Mouse (Mus musculus) heart, postnatal 14 days (tissue): Measurements from ENCODE around the gene Fgf15. TPM values are rescaled to one million over a fixed set of nuclear protein-coding genes. Genes with fewer than 3 reads are reported as not detected.

Experiments used
- DNase-seq, 2 experiments: peaks; one replicate each; pipeline ENCODE4 v3.0.0; 2021 to 2022
- intact Hi-C: fragments of 180-260 bp; cut with DNase I; formaldehyde crosslinking; loops from one replicate; pipeline ENCODE4 v1.15.1; 2025
- long read RNA-seq, 2 experiments: library from polyadenylated mRNA; stranded (forward); transcript quantifications; one replicate each; pipeline ENCODE4 v2.0.0; 2021
- total RNA-seq, 2 experiments: library from RNA; stranded (reverse); gene quantifications; 2 replicates each; pipeline ENCODE4 v1.2.3; 2021

Gene Fgf15
- total RNA-seq, result not detected
- long read RNA-seq, experiment 1, result 0 reads
- long read RNA-seq, experiment 2, result 0 reads

DNA sequence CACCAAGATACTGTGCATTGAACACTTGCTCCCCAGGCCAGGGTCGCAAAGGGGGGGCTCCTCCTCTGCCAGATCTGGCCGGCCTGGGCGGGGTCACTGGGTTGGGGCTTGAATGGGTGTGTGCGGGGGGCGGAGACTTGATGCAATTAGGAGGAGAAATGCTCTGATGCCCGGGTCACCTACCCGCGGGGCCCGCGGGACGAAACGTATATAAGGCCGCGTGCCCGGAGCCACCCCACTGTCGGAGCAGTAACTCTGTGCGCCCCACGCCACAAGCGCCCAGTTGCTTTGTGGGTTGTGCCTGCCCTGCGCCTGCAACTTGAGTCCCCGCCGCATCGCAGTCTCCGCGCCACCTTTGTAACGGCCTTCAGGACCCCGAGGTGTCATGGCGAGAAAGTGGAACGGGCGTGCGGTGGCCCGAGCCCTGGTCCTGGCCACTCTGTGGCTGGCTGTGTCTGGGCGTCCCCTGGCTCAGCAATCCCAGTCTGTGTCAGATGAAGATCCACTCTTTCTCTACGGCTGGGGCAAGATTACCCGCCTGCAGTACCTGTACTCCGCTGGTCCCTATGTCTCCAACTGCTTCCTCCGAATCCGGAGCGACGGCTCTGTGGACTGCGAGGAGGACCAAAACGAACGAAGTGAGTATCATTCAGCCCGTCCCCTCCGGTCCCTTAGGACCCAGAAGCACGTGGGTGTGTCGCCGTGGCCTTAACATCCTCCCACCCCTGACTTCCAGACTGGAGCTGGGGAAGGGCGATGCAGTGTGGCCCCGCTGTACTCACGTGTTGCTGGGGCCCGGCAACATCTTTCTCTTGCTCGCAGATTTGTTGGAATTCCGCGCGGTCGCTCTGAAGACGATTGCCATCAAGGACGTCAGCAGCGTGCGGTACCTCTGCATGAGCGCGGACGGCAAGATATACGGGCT is at the start of gene Fgf15:
Gene Fgf15, plus strand, starts transcription at position 238 of the 925 bp plus-strand sequence.
- intact Hi-C loops, result loop anchor here (1.0 to 10.0 kb wide), 3 partner anchors 50 to 432 kb away; no protein-coding TSS in a partner anchor
- DNase-seq, result no peak

GRCm38 (mm10) chr7:144847067-144847466 is 49.3 kb upstream of the Fgf15 start, which contains the start of gene Fgf4:
Gene Fgf4 (plus strand): TSS chr7:144847367.
- no peak for DNase-seq
- intact Hi-C loops, result no loop called here

DNA sequence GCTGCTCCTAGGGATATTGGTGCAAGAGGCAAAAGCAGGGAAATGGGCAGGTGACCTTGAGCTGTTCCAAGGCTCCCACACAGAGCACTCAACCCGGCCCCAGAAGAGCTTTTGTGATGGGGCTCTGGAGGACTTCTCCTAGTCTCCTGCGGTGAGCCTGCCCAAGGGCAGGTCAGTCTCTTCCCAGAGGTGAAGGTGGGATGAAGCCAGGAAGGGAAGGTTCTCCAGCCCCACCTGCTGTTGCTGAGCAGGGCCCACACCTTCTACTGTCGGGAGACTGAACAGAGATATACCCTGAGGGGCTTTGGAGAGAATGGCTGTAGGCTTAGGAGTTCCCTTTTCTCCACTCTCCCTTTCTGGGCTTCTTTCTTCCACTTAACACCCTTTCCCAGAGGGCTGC is 45.0 kb upstream of the Fgf15 start:
- intact Hi-C loops, result no loop called here
- no peak for DNase-seq

GRCm38 (mm10) chr7:144854966-144855365 is 41.4 kb upstream of the Fgf15 start:
- no peak for DNase-seq
- intact Hi-C loops, result no loop called here

DNA sequence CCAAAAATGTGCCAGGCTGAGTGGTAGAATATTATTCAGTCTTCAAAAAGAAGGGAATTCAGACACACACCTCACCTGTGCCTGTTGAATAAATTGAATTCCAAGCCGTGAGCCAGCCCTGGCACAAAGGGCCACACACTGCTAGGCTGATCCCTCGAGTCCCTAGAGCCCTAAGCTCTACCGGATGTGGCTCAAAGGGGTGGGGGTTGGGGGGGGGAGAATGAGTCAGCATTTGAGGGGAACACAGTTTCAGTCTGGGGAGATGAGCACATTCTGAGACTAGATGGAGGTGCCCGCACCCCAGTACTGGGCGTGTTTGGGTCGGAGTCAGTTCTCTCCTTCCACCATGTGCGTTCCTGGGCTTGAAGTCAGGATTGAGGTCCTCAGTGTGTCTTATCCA is 39.2 kb upstream of the Fgf15 start:
- no peak for DNase-seq
- intact Hi-C loops, result no loop called here

DNA sequence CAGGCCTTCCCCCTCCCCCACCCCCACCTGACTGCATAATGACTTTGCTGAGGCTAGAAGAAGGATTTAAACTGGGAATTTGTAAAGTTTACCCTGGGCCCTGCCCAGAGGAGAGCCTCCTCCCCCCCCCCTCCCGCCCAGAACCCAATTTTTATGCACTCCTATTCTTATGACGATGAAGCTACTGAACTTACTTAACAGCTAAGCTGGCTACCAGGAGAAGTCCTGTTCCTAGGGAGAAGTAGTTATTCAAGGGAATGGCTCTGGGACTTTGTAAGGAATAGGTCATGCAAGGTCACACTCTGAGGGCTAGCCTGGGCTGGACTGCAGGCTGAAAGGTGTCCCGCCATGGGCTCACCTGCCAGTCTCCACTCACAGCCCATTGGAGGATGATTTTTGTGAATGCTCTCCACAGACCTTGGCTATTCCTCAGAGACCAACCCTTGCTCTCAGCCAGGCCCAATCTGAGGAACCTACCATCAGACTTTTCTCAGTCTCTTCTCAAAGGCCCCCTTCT is 38.4 kb upstream of the Fgf15 start:
- no peak for DNase-seq
- intact Hi-C loops, result no loop called here

GRCm38 (mm10) chr7:144858702-144859101 is 37.6 kb upstream of the Fgf15 start:
- no peak for DNase-seq
- intact Hi-C loops, result no loop called here

GRCm38 (mm10) chr7:144861056-144861768 is 35.1 kb upstream of the Fgf15 start:
- intact Hi-C loops, result no loop called here
- no peak for DNase-seq

DNA sequence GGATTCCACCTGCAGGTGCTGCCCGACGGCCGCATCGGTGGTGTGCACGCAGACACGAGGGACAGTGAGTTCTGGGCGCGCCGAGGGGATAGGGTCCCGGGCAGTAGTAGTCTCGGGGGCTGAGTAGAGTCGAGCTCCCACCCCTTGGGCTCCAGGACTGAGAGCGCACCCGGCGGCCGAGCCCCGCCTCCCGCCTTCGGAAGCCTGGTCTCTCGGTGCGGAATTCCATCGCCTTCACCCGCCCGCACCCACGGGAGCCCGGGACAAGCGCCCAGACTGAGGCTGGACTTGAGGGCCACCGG is 34.6 kb upstream of the Fgf15 start:
- DNase-seq, result peak in 1 of 2 experiments; percentile 14
- intact Hi-C loops, result no loop called here

DNA sequence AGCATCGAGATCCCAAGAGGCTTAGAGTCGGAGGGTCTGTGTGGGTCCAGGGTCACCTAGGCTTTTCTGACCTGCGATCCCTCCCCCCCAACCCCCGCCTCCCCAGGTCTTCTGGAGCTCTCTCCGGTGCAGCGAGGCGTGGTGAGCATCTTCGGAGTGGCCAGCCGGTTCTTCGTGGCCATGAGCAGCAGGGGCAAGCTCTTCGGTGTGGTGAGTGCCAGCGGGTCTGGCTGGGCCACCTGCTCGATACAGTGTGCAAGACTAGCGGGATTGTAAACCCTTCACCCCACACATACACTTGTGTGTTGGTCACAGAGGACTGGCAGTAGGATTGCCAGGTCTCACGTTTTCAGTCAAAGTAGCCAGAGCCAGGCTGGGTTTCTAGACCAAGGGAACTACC is 34.2 kb upstream of the Fgf15 start:
- intact Hi-C loops, result no loop called here
- no peak for DNase-seq

DNA sequence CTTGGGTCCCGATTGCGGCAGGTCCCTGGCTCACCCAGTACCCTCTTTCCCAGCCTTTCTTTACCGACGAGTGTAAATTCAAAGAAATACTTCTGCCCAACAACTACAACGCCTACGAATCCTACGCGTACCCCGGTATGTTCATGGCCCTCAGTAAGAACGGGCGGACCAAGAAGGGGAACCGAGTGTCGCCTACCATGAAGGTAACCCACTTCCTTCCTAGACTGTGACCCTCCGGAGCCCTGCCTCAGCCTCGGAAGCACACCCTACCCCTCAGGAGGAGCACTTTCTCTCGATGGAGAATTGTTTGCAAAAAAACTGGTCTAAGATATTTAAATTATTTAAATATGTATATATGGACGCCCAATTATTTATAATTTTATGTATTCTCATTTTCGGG is 33.6 kb upstream of the Fgf15 start:
- no peak for DNase-seq
- intact Hi-C loops, result no loop called here

- intact Hi-C loops, result no loop called here
- DNase-seq, result no peak
Observed at GRCm38 (mm10) chr7:144863196-144863595, 33.1 kb upstream of the Fgf15 start.

GRCm38 (mm10) chr7:144864160-144864670 is 32.1 kb upstream of the Fgf15 start:
- DNase-seq, result no peak
- intact Hi-C loops, result no loop called here

DNA sequence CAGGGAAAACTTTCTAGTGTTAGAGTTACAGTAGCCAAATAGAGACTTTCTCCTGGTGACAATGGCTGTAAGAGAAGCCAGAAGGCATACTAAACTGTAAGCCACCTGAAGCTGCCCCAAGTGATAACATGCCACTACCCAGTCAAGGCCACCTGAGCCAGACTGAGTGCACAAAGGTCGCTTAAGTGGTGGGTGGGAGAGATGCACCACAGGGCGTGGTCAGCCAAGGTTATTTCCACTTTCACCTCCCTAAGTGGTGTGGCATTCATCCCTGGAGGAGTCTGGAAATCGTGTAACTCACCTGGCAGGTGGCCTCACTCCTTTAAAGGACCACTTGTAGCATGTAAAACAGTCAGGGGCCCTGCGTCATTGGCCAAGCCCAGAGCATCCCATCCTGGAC is 29.2 kb upstream of the Fgf15 start:
- intact Hi-C loops, result no loop called here
- DNase-seq, result no peak

DNA sequence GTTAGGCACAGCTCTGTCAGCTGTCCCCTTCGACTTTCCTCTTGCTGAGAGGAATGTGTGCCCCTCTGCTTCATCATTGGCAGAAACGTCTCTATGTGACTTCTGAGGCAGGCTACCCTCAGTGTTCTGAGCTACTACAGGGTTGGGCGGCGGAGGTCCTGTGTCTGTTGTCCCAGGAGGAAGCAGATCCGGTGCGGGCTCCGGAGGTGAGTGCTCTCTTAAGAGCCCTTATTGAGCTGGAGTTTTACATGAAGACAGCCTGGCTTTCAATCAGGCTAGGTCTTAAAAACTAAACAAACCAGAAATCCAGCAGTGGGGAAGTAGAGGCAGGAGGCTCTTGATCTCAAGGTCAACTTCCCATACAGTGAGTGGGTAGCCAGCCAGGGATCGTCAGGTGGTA is 28.7 kb upstream of the Fgf15 start:
- intact Hi-C loops, result no loop called here

GRCm38 (mm10) chr7:144872420-144872819 is 23.9 kb upstream of the Fgf15 start:
- no peak for DNase-seq
- intact Hi-C loops, result no loop called here

More for the DNA sequence above, 28.7 kb upstream of the Fgf15 start:
- no peak for DNase-seq

DNA sequence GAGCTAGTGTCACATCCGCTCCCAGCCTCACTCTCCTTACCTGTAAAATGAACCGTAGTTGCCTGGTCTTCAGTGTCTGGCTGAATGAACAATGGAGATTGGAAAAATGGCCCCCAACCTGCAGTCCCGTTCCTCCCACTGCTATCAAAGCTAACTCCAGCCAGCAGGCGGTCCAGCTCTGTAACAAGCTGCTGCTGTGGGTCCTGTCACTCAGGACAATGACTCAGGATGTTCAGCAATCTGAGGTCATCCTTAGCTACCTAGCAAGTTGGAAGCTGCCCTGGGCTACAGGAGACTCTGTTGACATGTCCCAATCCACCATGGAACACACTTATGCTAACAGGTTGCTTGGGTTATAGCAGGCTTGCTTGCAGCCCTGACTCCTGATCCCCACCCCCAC is 23.2 kb upstream of the Fgf15 start:
- intact Hi-C loops, result no loop called here

GRCm38 (mm10) chr7:144874226-144874625 is 22.1 kb upstream of the Fgf15 start:
- DNase-seq, result no peak
- intact Hi-C loops, result no loop called here

More for the DNA sequence above, 23.2 kb upstream of the Fgf15 start:
- no peak for DNase-seq

DNA sequence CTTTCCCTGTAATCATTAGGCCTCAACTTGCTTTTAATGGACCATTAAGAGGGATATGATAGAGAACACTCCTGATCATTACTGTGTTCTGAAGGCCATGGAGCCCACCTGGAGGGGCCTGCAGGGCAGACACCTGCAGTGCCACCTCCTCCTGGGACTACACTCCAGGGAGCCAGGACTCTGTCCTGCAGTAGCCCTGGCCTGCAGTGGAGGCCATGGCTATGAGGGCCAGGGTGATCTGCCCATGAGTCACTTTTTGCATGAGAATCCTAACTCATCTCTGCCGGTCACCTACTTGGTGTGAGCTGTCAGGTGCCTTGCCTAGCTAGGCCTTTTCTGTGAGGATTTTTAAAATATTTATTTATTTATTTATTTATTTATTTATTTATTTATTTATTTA is 17.9 kb upstream of the Fgf15 start:
- intact Hi-C loops, result no loop called here
- no peak for DNase-seq

DNA sequence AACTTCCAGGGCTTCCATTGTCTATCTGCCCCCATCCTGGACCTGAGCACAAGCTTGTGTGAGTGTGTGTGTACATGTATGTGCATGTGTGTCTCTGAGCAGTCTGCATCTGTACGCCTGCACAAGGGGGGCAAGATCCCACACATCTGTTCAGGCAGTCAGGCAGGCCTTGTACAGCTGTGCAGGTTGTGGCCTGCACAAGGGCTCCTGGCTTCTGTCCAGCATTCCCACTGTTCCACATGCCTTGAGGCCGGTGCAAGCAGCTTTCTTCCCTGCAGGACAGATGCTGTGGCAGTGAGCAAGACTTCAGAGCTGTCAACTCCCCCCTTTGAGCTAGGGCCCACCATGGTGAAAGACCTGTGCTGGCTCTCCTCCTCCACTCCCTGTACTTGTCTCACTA is 13.2 kb upstream of the Fgf15 start:
- intact Hi-C loops, result no loop called here
- DNase-seq, result no peak

GRCm38 (mm10) chr7:144887672-144888071 is 8.7 kb upstream of the Fgf15 start:
- intact Hi-C loops, result no loop called here
- DNase-seq, result no peak
